Mouse (Mus musculus) ES-CJ7 (cell line): ENCODE data around the gene Gm6902.
"Not testable (repeated sequence)": the region's sequence is repeated elsewhere in the genome, so short reads cannot be mapped to it uniquely, and the experiment has no call there.

Experiments
- DNase-seq: peaks from one replicate; pipeline ENCODE4 v3.0.0; 2011; ENCODE audit warnings: low read depth, low spot score

Gene Gm6902

DNA sequence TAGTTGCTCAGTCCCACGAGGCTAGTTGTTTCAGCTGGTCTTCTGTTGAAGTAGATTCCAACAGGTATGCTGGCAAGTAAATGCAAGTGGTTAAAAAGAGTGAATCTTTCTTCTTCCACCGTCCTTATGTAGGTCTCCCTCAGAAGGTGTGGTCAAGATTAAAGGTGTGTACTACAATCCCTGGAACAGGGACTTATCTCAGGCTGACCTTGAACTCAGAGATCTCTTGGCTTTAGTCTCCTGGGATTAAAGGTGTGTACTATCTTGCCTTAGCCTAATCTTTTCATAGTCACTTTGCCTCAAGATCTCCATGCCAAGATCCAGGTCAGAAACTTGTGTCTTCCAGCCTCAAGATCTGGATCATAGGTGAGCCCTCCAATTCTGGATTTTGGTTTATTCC, at the start of gene Gm6902:
Gm6902 (minus strand) TSS at position 101 of the 400 bp plus-strand sequence.
- DNase-seq = not testable (repeated sequence)

DNA sequence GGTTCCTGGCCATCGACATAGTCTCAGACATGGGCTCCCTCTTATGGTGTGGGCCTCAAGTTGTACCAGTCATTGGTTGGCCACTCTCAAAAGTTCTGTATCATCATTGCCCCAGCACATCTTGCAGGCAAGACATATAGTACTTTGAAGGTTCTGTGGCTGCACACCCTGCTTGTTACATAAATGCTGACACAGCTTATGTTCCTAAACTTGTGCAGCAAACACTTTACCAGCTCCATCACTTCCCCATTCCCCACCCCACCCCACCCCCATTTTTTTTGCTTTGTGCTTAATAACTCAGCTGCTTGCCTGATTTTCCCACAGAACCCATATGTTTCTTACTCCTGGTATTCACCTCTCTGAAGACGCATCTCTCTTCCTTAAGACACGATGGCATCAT, 22.2 kb upstream of the Gm6902 start, which contains the start of gene Nlrp4e:
Nlrp4e (plus strand) TSS at position 301 of the 400 bp plus-strand sequence.
- not testable (repeated sequence) for DNase-seq

DNA sequence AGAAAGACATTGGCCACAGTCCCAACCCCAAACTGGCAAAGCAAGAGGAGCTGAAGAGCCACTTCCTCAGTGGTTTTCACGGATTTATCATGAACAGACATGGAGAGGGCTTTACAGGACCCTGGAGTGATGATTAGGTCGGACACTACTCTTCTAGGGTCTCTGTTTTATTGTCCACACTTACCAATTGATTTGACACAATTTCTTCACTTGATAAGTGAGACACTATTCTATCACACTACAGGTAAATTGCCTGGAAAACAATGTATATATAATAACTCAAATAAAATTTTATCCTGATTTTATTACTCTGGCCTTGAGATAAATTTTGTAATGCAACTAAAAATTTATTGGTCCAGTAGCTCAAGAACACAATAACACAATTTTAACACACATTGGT, 27.1 kb downstream of the Gm6902 start, which contains the start of gene Vmn1r166:
Vmn1r166 (minus strand) TSS at position 101 of the 400 bp plus-strand sequence.
- not testable (repeated sequence) for DNase-seq
